Mouse (Mus musculus) CH12.LX (cell line): ENCODE data around the gene Il2rb. TPM values are rescaled to one million over a fixed set of nuclear protein-coding genes. Genes with fewer than 3 reads are reported as not detected.

Experiments used
- DNase-seq: peaks from one replicate; pipeline ENCODE4 v3.0.0-alpha.2; 2013; ENCODE audit errors: extremely low read depth
- H3K27ac ChIP-seq: 2 replicates; pipeline ENCODE4 v1.5.1; 2012; ENCODE audit warnings: low read depth, mild to moderate bottlenecking, control low read depth, moderate library complexity; ENCODE audit not compliant: insufficient read depth
- H3K27me3 ChIP-seq: replicated peaks from 2 replicates; pipeline ENCODE3; 2012; ENCODE audit warnings: inconsistent platforms
- H3K36me3 ChIP-seq, 2 experiments: replicated peaks in 1 of 2; 2 replicates each; pipeline versions ENCODE3 to v1.6.1; 2012; ENCODE audit warnings: inconsistent platforms in 1 of 2, low read length in 1 of 2, mild to moderate bottlenecking in 1 of 2, mixed read lengths in 1 of 2, moderate library complexity in 1 of 2; ENCODE audit not compliant: control insufficient read depth in 1 of 2, insufficient read depth in 1 of 2
- H3K4me1 ChIP-seq, 2 experiments: 2 replicates each; pipeline ENCODE4 v1.6.1; 2012; ENCODE audit warnings: inconsistent platforms in 1 of 2, moderate library complexity in 1 of 2; ENCODE audit not compliant: insufficient read depth in 2 of 2, control insufficient read depth in 1 of 2
- H3K4me2 ChIP-seq: 2 replicates; pipeline ENCODE4 v1.6.1; 2012; ENCODE audit warnings: low read depth, mild to moderate bottlenecking, control low read depth; ENCODE audit not compliant: poor library complexity, insufficient read depth, severe bottlenecking
- H3K4me3 ChIP-seq, 3 experiments: fragments of 150-350 bp in 1 of 3; sonication (generic) in 1 of 3; replicated peaks in 1 of 3; 2 replicates each; pipeline versions ENCODE3 to v1.5.1; 2011 to 2012; ENCODE audit warnings: low read depth in 2 of 3, low read length in 2 of 3, mild to moderate bottlenecking in 2 of 3, moderate library complexity in 2 of 3, control low read depth in 1 of 3, improper control_type of control experiment in 1 of 3, inconsistent platforms in 1 of 3, mixed read lengths in 1 of 3; ENCODE audit not compliant: poor library complexity in 1 of 3
- H3K79me2 ChIP-seq: replicated peaks from 2 replicates; pipeline ENCODE4 v1.6.1; 2012; ENCODE audit warnings: mild to moderate bottlenecking, moderate library complexity; ENCODE audit not compliant: control insufficient read depth, poor library complexity, insufficient read depth, severe bottlenecking; ENCODE audit errors: extremely low read depth
- H3K9ac ChIP-seq: 2 replicates; pipeline ENCODE4 v1.6.1; 2012; ENCODE audit warnings: low read depth, mild to moderate bottlenecking, control low read depth, moderate library complexity; ENCODE audit not compliant: insufficient read depth
- H3K9me3 ChIP-seq: replicated peaks from 2 replicates; pipeline ENCODE3; 2012; ENCODE audit warnings: low read length, inconsistent platforms, mixed read lengths
- BHLHE40 ChIP-seq: IDR thresholded peaks from 2 replicates; pipeline ENCODE4 v1.6.1; 2011; ENCODE audit warnings: mild to moderate bottlenecking, low read depth, low read length, improper control_type of control experiment
- CHD1 ChIP-seq: IDR thresholded peaks from 2 replicates; pipeline ENCODE4 v1.6.1; 2012; ENCODE audit warnings: low read depth, low read length, improper control_type of control experiment, inconsistent platforms
- CTCF ChIP-seq, 2 experiments: IDR thresholded peaks in 1 of 2; conservative IDR thresholded peaks in 1 of 2; 2 replicates each; pipeline ENCODE4 v1.5.1; 2011 to 2012; ENCODE audit warnings: low read depth in 2 of 2, low read length in 2 of 2, improper control_type of control experiment in 1 of 2, inconsistent platforms in 1 of 2, mild to moderate bottlenecking in 1 of 2, moderate library complexity in 1 of 2
- ELF1 ChIP-seq: IDR thresholded peaks from 2 replicates; pipeline ENCODE4 v1.6.1; 2014; ENCODE audit warnings: low read depth, mild to moderate bottlenecking, inconsistent platforms, low read length, improper control_type of control experiment
- EP300 ChIP-seq: IDR thresholded peaks from 2 replicates; pipeline ENCODE4 v1.6.1; 2011; ENCODE audit warnings: low read length, improper control_type of control experiment
- HCFC1 ChIP-seq: IDR thresholded peaks from 2 replicates; pipeline ENCODE4 v1.6.1; 2012; ENCODE audit warnings: low read depth, mild to moderate bottlenecking, inconsistent platforms, low read length, improper control_type of control experiment
- JUN ChIP-seq: IDR thresholded peaks from 2 replicates; pipeline ENCODE4 v1.6.1; 2011; ENCODE audit warnings: low read depth, mild to moderate bottlenecking, low read length, improper control_type of control experiment, moderate library complexity; ENCODE audit not compliant: insufficient read depth
- JUND ChIP-seq: conservative IDR thresholded peaks from 2 replicates; pipeline ENCODE4 v1.6.1; 2011; ENCODE audit warnings: low read depth, low read length, improper control_type of control experiment
- KAT2A ChIP-seq: IDR thresholded peaks from 2 replicates; pipeline ENCODE4 v1.6.1; 2012; ENCODE audit warnings: low read length, improper control_type of control experiment, inconsistent platforms; ENCODE audit not compliant: insufficient replicate concordance
- MAX ChIP-seq: IDR thresholded peaks from 2 replicates; pipeline ENCODE4 v1.6.1; 2011; ENCODE audit warnings: low read length, improper control_type of control experiment
- MAZ ChIP-seq: IDR thresholded peaks from 2 replicates; pipeline ENCODE4 v1.6.1; 2012; ENCODE audit warnings: low read depth, mild to moderate bottlenecking, inconsistent platforms, low read length, improper control_type of control experiment, moderate library complexity
- MEF2A ChIP-seq: IDR thresholded peaks from 2 replicates; pipeline ENCODE4 v1.6.1; 2014; ENCODE audit warnings: low read depth, mild to moderate bottlenecking, inconsistent platforms, low read length, improper control_type of control experiment, borderline replicate concordance
- MXI1 ChIP-seq: IDR thresholded peaks from 2 replicates; pipeline ENCODE4 v1.6.1; 2011; ENCODE audit warnings: mild to moderate bottlenecking, low read depth, low read length, improper control_type of control experiment
- MYC ChIP-seq: IDR thresholded peaks from 2 replicates; pipeline ENCODE4 v1.6.1; 2011; ENCODE audit warnings: low read depth, mild to moderate bottlenecking, improper control_type of control experiment, low read length
- NELFE ChIP-seq: IDR thresholded peaks from 2 replicates; pipeline ENCODE4 v1.6.1; 2011; ENCODE audit warnings: low read depth, low read length, improper control_type of control experiment
- PAX5 ChIP-seq: IDR thresholded peaks from 2 replicates; pipeline ENCODE4 v1.6.1; 2012; ENCODE audit warnings: low read length, inconsistent platforms, mixed read lengths
- POLR2AphosphoS2 ChIP-seq: IDR thresholded peaks from 2 replicates; pipeline ENCODE4 v1.6.1; 2011; ENCODE audit warnings: low read depth, low read length, improper control_type of control experiment
- SMC3 ChIP-seq: IDR thresholded peaks from 2 replicates; pipeline ENCODE4 v1.6.1; 2011; ENCODE audit warnings: low read depth, low read length, improper control_type of control experiment
- TBP ChIP-seq: conservative IDR thresholded peaks from 2 replicates; pipeline ENCODE4 v1.6.1; 2011; ENCODE audit warnings: low read depth, low read length, improper control_type of control experiment
- USF1 ChIP-seq: IDR thresholded peaks from 2 replicates; pipeline ENCODE4 v1.6.1; 2014; ENCODE audit warnings: low read depth, mild to moderate bottlenecking, inconsistent platforms, low read length, improper control_type of control experiment
- USF2 ChIP-seq: conservative IDR thresholded peaks from 2 replicates; pipeline ENCODE4 v1.6.1; 2011; ENCODE audit warnings: low read depth, low read length, improper control_type of control experiment
- ZC3H11A ChIP-seq: IDR thresholded peaks from 2 replicates; pipeline ENCODE4 v1.6.1; 2012; ENCODE audit warnings: low read depth, mild to moderate bottlenecking, inconsistent platforms, low read length, improper control_type of control experiment
- ZNF384 ChIP-seq: IDR thresholded peaks from 2 replicates; pipeline ENCODE4 v1.6.1; 2012; ENCODE audit warnings: low read depth, low read length, improper control_type of control experiment, inconsistent platforms
- dilution Hi-C: fragments of 300-500 bp; cut with MboI; formaldehyde crosslinking; loops from 2 replicates; pipeline ENCODE4 v1.14.3; 2020; ENCODE audit warnings: low sequenced_read_pairs; ENCODE audit not compliant: extremely low pct_unique_long_range_greater_than_20kb, extremely low pct_ligation_motif_present
- in situ Hi-C: fragments of 300-500 bp; cut with MboI; formaldehyde crosslinking; loops from 3 replicates; pipeline ENCODE4 v1.14.3; 2019; ENCODE audit warnings: low sequenced_read_pairs, low pct_ligation_motif_present, low pct_unique_long_range_greater_than_20kb, mixed read lengths
- polyA plus RNA-seq: library from polyadenylated mRNA; unstranded; fragments of >175 nt; gene quantifications from 2 replicates; pipeline ENCODE4 v1.2.1, GENCODE M21; 2012; ENCODE audit warnings: low read depth; ENCODE audit not compliant: insufficient read length
- total RNA-seq, 2 experiments: library from RNA; depleted of rRNA; stranded (reverse); fragments of 300-350 nt in 1 of 2; fragments of >200 nt in 1 of 2; gene quantifications; 2 replicates each; pipeline ENCODE4 v1.2.3; 2012 to 2014

Il2rb gene
- total and polyA plus RNA-seq, 3 experiments = 31.2 to 60.0 (median 32.1) TPM

DNA sequence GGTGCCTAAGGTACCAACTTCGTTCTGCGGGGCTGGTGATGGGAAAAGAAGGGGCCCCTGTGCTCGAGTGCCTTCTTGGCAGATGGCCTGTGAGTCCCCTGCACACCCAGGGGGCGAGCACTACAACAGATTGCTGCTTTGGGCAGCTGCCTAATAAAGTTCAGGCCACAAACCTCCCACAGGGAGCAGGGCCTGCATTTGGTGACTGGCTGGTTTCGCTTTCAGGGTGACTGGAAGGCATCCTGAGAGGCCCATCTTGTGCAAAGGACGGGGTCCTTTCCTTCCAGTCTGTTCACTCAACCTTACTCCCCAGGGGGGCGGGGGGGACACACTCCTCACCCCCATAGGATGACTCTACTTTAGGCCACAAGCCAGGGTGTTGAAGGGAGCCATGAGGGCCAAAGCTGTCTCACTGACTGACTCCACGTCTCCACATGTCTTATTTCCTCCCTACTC is 15.1 kb upstream of the Il2rb start (continued):
- peak; percentile 96 for TF ChIP-seq EP300
- peak; percentile 68 for TF ChIP-seq JUN
- TF ChIP-seq TBP = peak; percentile 88
- no peak; the same call in 1 of the 2 replicates for TF ChIP-seq HCFC1
- 0 out of 2 replicates have a peak, but pooled peaks have one; percentile 63 for TF ChIP-seq KAT2A
- TF ChIP-seq CTCF (conservative IDR thresholded peaks at IDR 0.05 in 1 of 2, IDR thresholded peaks at IDR 0.05 in 1 of 2; ENCODE audit: low read depth in 2 of 2, low read length in 2 of 2) = no peak
- no peak; the same call in 1 of the 2 replicates for TF ChIP-seq SMC3
- TF ChIP-seq JUND = peak; percentile 40; the same call in 1 of the 2 replicates
- peak; percentile 90 for TF ChIP-seq MAZ
- peak; percentile 36; the same call in 1 of the 2 replicates for TF ChIP-seq ELF1
- TF ChIP-seq MAX = 0 out of 2 replicates have a peak, but pooled peaks have one; percentile 59
- no peak for TF ChIP-seq POLR2AphosphoS2
- no peak for TF ChIP-seq ZC3H11A
- peak; percentile 60; the same call in 1 of the 2 replicates for TF ChIP-seq MYC
- TF ChIP-seq CHD1 = peak; percentile 34

DNA sequence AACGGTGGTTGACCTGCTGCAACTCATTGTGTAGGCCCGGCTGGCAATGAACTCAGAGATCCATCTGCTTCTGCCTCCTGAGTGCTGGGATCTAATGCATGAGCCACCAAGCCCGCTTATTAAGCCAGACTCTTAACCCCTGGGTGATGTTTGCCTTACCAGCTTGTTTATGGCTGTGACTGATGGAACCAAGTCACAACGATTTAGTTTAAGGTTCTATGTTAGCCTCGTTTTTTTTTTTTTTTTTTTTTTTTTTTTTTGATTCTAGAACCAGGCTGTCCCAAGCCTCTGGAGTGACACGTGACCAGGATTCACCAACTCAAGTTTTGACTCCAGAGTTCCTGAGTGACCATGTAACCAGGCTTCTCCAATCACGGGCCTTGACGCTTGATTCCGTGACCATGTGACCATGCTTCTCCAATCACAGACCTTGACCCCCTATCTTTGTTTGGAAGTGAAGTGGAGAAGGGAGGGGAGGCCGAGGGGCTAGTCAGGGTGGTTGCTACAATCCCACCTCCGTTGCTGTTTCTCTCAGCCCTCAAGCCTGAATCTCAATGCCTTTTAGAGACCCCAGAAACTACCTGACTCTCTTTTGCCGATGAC is 14.3 kb upstream of the Il2rb start:
- H3K36me3 ChIP-seq = peaks cover 0 to 3% of the 10 kb centered on the region in 2 experiments
- dilution Hi-C loops (no loop called here), in situ Hi-C loops (no loop called here)
- H3K4me2 ChIP-seq = peak overlapping the region; percentile 55
- H3K9me3 ChIP-seq = peaks cover 10% of the 10 kb centered on the region
- H3K79me2 ChIP-seq = no peaks in the 10 kb centered on the region
- peak; percentile 76 for DNase-seq
- H3K4me1 ChIP-seq = peaks cover 24 to 63% of the 10 kb centered on the region in 2 experiments
- peak overlapping the region in 2 of 3 experiments; percentile 7 to 12 for H3K4me3 ChIP-seq
- peak overlapping the region; percentile 97 for H3K27ac ChIP-seq
- no peak for TF ChIP-seq MYC
- TF ChIP-seq POLR2AphosphoS2 = no peak
- peak; percentile 90 for TF ChIP-seq USF1
- no peak for TF ChIP-seq KAT2A
- TF ChIP-seq MAX = peak; percentile 89
- TF ChIP-seq PAX5 = no peak
- 0 out of 2 replicates have a peak, but pooled peaks have one; percentile 7 for TF ChIP-seq MXI1
- no peak for TF ChIP-seq ZC3H11A
- peak; percentile 86 for TF ChIP-seq USF2
- TF ChIP-seq BHLHE40 = peak; percentile 76
- no peak for TF ChIP-seq MEF2A
- peak; percentile 38; the same call in 1 of the 2 replicates for TF ChIP-seq ZNF384
- TF ChIP-seq NELFE = no peak
- H3K27me3 ChIP-seq = no peaks in the 10 kb centered on the region
- peak overlapping the region; percentile 54 for H3K9ac ChIP-seq
